Mouse (Mus musculus) embryonic facial prominence, embryonic 15.5 days (tissue): ENCODE results near the gene Ttyh3. TPM values are rescaled to one million over a fixed set of nuclear protein-coding genes. Genes with fewer than 3 reads are reported as not detected.

ENCODE experiments used
- ATAC-seq: fragments of 200-750 bp; cut with Nextera tagmentation; 2 replicates; pipeline ENCODE4 v1.8.0; 2017; ENCODE audit warnings: low read depth, moderate TSS enrichment; ENCODE audit not compliant: insufficient number of reproducible peaks, low FRiP score, low TSS enrichment
- H3K27ac ChIP-seq: fragments of 300-500 bp; sonication (generic); replicated peaks from 2 replicates; pipeline ENCODE4 v1.5.1; 2015; ENCODE audit warnings: mild to moderate bottlenecking, inconsistent platforms
- H3K27me3 ChIP-seq: fragments of 300-500 bp; sonication (generic); 2 replicates; pipeline ENCODE4 v1.6.1; 2015; ENCODE audit warnings: inconsistent platforms
- H3K36me3 ChIP-seq: fragments of 300-500 bp; sonication (generic); 2 replicates; pipeline ENCODE4 v1.6.1; 2015; ENCODE audit warnings: mild to moderate bottlenecking, inconsistent platforms
- H3K4me1 ChIP-seq: fragments of 300-500 bp; sonication (generic); 2 replicates; pipeline ENCODE4 v1.6.1; 2015; ENCODE audit warnings: inconsistent platforms
- H3K4me2 ChIP-seq: fragments of 300-500 bp; sonication (generic); replicated peaks from 2 replicates; pipeline ENCODE4 v1.6.1; 2015; ENCODE audit warnings: mild to moderate bottlenecking, inconsistent platforms
- H3K4me3 ChIP-seq: fragments of 300-500 bp; sonication (generic); replicated peaks from 2 replicates; pipeline ENCODE4 v1.5.1; 2015; ENCODE audit warnings: mild to moderate bottlenecking, inconsistent platforms
- H3K9ac ChIP-seq: fragments of 300-500 bp; sonication (generic); 2 replicates; pipeline ENCODE4 v1.6.1; 2015; ENCODE audit warnings: inconsistent platforms
- H3K9me3 ChIP-seq: fragments of 300-500 bp; sonication (generic); replicated peaks from 2 replicates; pipeline ENCODE4 v1.6.1; 2016; ENCODE audit warnings: inconsistent platforms
- WGBS: fragments of 180-500 bp; shearing (Covaris S2); methylation state at CpG from one replicate; pipeline ENCODE4 v1.1.7; 2015; 5-methylcytosine and 5-hydroxymethylcytosine counted together
- polyA plus RNA-seq: library from polyadenylated mRNA; unstranded; fragments of >200 nt; fragmentation: Nextera tagmentation; extraction: Ambion mirVana; gene quantifications from 2 replicates; pipeline ENCODE4 v1.2.1, GENCODE M21; 2015

The Ttyh3 gene
- polyA plus RNA-seq, 1 experiment from 2014 or later = 43.7 TPM

- peak overlapping the region; percentile 72 for H3K27ac ChIP-seq
These were observed 52.4 kb downstream of the Ttyh3 start for GRCm38 (mm10) chr5:140596426-140596825.

DNA sequence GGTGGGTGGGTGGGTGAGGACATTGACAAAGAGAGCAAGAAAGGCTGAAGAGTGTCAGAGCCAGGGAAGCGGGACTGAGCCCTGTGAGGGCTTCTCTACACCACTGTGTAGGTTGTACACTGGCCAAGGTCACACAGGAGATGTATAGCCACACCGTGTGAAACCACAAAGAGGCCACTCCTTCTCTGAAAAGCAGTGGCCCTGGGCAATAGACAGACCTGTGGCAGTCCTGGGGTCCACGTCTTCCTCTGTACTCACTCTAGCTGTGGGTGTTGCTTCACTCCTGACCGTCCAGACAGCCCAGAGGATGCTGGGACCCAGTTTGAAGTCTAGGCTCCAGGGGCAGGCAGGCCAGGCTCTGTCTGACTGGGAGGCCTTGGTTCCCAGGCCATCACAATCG is 54.0 kb downstream of the Ttyh3 start:
- no peaks in the 10 kb centered on the region for H3K36me3 ChIP-seq
- peaks cover 31% of the 10 kb centered on the region for H3K4me1 ChIP-seq
- ATAC-seq = no peak
- no peak overlapping the region for H3K27ac ChIP-seq
- WGBS = 81% methylated on average over 5 of the region's 5 CpGs
- no peak overlapping the region for H3K4me3 ChIP-seq
- H3K9me3 ChIP-seq = no peaks in the 10 kb centered on the region
- no peak overlapping the region for H3K4me2 ChIP-seq
- H3K27me3 ChIP-seq = no peaks in the 10 kb centered on the region
- H3K9ac ChIP-seq = no peak overlapping the region

More at GRCm38 (mm10) chr5:140596426-140596825, 52.4 kb downstream of the Ttyh3 start:
- H3K36me3 ChIP-seq = no peaks in the 10 kb centered on the region
- no peaks in the 10 kb centered on the region for H3K27me3 ChIP-seq
- H3K9me3 ChIP-seq = no peaks in the 10 kb centered on the region
- H3K4me3 ChIP-seq = no peak overlapping the region
- H3K9ac ChIP-seq = no peak overlapping the region
- H3K4me1 ChIP-seq = peaks cover 36% of the 10 kb centered on the region
- 48% methylated on average over 3 of the region's 3 CpGs for WGBS
- no peak overlapping the region for H3K4me2 ChIP-seq
- ATAC-seq = no peak

GRCm38 (mm10) chr5:140589082-140589774 is 59.6 kb downstream of the Ttyh3 start:
- Histone ChIP-seq H3K9me3 (no peaks in the 10 kb centered on the region), H3K4me1 (peaks cover 19% of the 10 kb centered on the region), H3K4me3 (no peak overlapping the region), H3K27me3 (no peaks in the 10 kb centered on the region), H3K36me3 (no peaks in the 10 kb centered on the region), H3K9ac (no peak overlapping the region), H3K27ac (no peak overlapping the region), H3K4me2 (no peak overlapping the region)
- WGBS = 87% methylated on average over 16 of the region's 16 CpGs
- no peak for ATAC-seq

DNA sequence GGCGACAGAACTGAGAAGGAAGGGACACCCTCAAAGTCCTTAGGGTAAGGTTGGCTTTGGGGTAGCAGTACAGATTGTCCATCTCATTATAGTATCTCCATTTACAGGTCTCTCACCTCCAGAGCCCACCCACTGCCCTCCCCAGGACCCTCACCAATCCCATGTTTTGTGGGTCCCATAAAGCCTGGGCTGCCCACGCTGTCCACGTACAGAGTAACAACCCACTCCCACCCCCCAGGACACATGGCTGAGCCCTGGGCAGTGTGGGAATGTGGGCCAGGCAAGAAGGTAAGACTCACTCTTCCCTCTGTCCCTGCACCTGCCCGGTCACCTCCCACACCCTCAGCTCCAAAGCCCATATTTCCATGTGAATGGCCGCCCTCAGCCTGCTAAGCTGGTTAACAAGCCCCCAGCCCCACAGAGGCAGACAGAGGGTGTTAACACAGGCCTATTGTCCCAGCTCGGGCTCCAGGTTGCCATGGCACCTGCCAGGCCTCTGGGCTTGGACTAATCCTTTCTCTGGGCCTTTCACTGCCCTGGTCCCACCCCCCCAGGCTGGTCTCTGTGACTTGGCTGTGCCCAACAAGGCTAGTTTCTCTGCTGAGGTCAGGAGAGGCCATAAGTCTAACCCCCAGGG is 65.0 kb downstream of the Ttyh3 start:
- Histone ChIP-seq H3K4me1 (peaks cover 52% of the 10 kb centered on the region), H3K27ac (peak overlapping the region; percentile 72; the same call in 1 of the 2 replicates), H3K4me2 (no peak overlapping the region), H3K36me3 (no peaks in the 10 kb centered on the region), H3K9ac (no peak overlapping the region), H3K27me3 (no peaks in the 10 kb centered on the region), H3K4me3 (no peak overlapping the region), H3K9me3 (no peaks in the 10 kb centered on the region)
- WGBS = 36% methylated on average over 6 of the region's 6 CpGs
- no peak for ATAC-seq

- peaks cover 55% of the 10 kb centered on the region for H3K4me1 ChIP-seq
These were observed 65.7 kb downstream of the Ttyh3 start for GRCm38 (mm10) chr5:140582995-140583731.

DNA sequence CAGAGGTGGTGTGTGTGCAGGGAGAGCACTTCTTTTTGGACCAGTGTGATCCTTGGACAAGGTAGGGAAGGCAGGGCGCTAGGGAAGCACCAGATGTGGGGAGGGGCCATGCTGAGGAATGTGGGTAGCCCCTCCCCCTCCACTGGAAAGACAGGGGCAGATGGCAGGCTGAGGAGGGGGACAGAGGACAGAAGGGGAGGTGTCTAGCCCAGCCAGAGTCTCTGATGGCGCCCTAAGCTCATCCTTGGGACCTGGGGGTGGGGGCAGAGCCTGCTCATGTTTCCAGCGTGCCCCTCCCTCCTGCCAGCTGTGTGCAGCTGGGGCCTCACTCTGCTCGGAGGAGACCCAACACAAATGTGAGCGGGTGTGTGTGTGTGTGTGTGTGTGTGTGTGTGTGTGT is 67.3 kb downstream of the Ttyh3 start:
- 6% methylated on average over 5 of the region's 5 CpGs for WGBS
- peak; percentile 58 for ATAC-seq
- Histone ChIP-seq H3K4me1 (peaks cover 51% of the 10 kb centered on the region), H3K27me3 (no peaks in the 10 kb centered on the region), H3K9ac (no peak overlapping the region), H3K4me3 (no peak overlapping the region), H3K4me2 (no peak overlapping the region; the same call in 1 of the 2 replicates), H3K9me3 (no peaks in the 10 kb centered on the region), H3K36me3 (no peaks in the 10 kb centered on the region), H3K27ac (peak overlapping the region; percentile 61)

More at GRCm38 (mm10) chr5:140582995-140583731, 65.7 kb downstream of the Ttyh3 start:
- no peaks in the 10 kb centered on the region for H3K36me3 ChIP-seq
- H3K27ac ChIP-seq = peak overlapping the region; percentile 72
- H3K4me3 ChIP-seq = no peak overlapping the region
- H3K27me3 ChIP-seq = no peaks in the 10 kb centered on the region
- WGBS = 31% methylated on average over 8 of the region's 8 CpGs
- no peak overlapping the region for H3K9ac ChIP-seq
- H3K4me2 ChIP-seq = no peak overlapping the region
- no peaks in the 10 kb centered on the region for H3K9me3 ChIP-seq
- 0 out of 2 replicates have a peak, but pooled peaks have one; percentile 28 for ATAC-seq

DNA sequence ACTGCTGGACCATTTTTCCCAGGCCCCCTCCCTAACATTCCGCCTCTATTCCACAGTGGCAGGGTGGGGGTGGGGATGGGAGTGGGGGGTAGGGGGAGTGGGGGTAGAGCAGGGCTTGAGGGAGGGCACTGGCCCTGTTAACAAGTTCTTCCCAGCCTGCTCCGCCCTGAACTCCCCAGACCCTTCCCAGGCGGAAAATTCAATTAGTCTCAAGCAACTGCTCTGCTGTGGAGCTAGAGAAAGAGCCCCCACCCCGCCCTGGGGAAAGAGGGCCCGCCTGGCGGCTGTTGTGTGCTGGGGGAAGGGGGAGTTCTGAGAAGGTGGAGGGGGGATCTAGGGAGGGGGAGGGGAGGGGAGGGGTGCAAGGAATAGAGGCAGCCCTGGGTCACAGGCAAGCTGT is 69.1 kb downstream of the Ttyh3 start:
- WGBS = 9% methylated on average over 6 of the region's 6 CpGs
- peak; percentile 77 for ATAC-seq

GRCm38 (mm10) chr5:140579221-140579620 is 69.6 kb downstream of the Ttyh3 start:
- Histone ChIP-seq H3K36me3 (no peaks in the 10 kb centered on the region), H3K4me1 (peaks cover 47% of the 10 kb centered on the region), H3K4me2 (0 out of 2 replicates have a peak overlapping the region, but pooled peaks have one; percentile 8), H3K4me3 (no peak overlapping the region), H3K9ac (no peak overlapping the region), H3K27me3 (no peaks in the 10 kb centered on the region), H3K9me3 (no peaks in the 10 kb centered on the region), H3K27ac (peak overlapping the region; percentile 82)
- no peak for ATAC-seq
- WGBS = 28% methylated on average over 9 of the region's 9 CpGs

More for the DNA sequence above, 69.1 kb downstream of the Ttyh3 start:
- Histone ChIP-seq H3K36me3 (no peaks in the 10 kb centered on the region), H3K4me1 (peaks cover 47% of the 10 kb centered on the region), H3K9ac (no peak overlapping the region), H3K4me2 (0 out of 2 replicates have a peak overlapping the region, but pooled peaks have one; percentile 8), H3K27ac (peak overlapping the region; percentile 82), H3K27me3 (no peaks in the 10 kb centered on the region), H3K4me3 (no peak overlapping the region), H3K9me3 (no peaks in the 10 kb centered on the region)

GRCm38 (mm10) chr5:140575381-140575866 is 73.4 kb downstream of the Ttyh3 start:
- ATAC-seq = no peak
- no peaks in the 10 kb centered on the region for H3K9me3 ChIP-seq
- H3K36me3 ChIP-seq = no peaks in the 10 kb centered on the region
- peaks cover 24% of the 10 kb centered on the region for H3K4me1 ChIP-seq
- WGBS = 42% methylated on average over 5 of the region's 5 CpGs
- no peak overlapping the region for H3K9ac ChIP-seq
- H3K27ac ChIP-seq = no peak overlapping the region
- no peaks in the 10 kb centered on the region for H3K27me3 ChIP-seq
- H3K4me3 ChIP-seq = no peak overlapping the region
- H3K4me2 ChIP-seq = no peak overlapping the region

- no peaks in the 10 kb centered on the region for H3K9me3 ChIP-seq
These were observed 76.2 kb downstream of the Ttyh3 start for GRCm38 (mm10) chr5:140572611-140573010.

DNA sequence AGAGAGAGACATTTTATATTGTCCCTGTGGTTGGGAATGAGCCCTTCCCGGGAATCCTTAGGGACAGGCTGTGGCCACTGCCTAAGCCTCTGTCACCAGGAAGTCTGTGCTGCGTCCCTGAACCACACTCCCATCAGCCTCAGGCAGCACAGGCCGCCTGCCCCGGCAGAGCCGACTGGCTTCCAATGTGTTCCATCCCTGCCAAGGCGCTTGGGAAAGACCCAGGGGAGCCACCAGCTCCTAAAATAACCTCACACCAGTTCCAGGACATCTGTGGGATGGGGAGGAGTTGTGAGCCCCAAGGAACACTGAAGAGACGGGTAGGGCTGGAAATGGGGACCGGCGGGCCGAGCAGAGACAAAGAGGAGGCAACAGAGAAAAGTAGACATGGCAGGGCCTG is 77.2 kb downstream of the Ttyh3 start:
- Histone ChIP-seq H3K27me3 (no peaks in the 10 kb centered on the region), H3K27ac (no peak overlapping the region; the same call in 1 of the 2 replicates), H3K9me3 (no peaks in the 10 kb centered on the region), H3K4me3 (no peak overlapping the region), H3K4me2 (no peak overlapping the region), H3K36me3 (no peaks in the 10 kb centered on the region), H3K9ac (no peak overlapping the region), H3K4me1 (peaks cover 32% of the 10 kb centered on the region)
- WGBS = 37% methylated on average over 10 of the region's 10 CpGs
- ATAC-seq = no peak

More at GRCm38 (mm10) chr5:140572611-140573010, 76.2 kb downstream of the Ttyh3 start:
- Histone ChIP-seq H3K27me3 (no peaks in the 10 kb centered on the region), H3K9ac (no peak overlapping the region), H3K27ac (no peak overlapping the region), H3K36me3 (no peaks in the 10 kb centered on the region), H3K4me2 (no peak overlapping the region), H3K4me3 (no peak overlapping the region), H3K4me1 (peaks cover 23% of the 10 kb centered on the region)
- WGBS = 63% methylated on average over 6 of the region's 6 CpGs
- no peak for ATAC-seq
